Mouse (Mus musculus) liver, embryonic 14.5 days (tissue): Measurements from ENCODE around the gene Ppp2r5c.

Experiments used
- CTCF ChIP-seq: IDR thresholded peaks from 2 replicates; pipeline ENCODE4 v1.5.1; 2016; ENCODE audit warnings: antibody characterized with exemption, low read depth, control low read depth
- EP300 ChIP-seq: IDR thresholded peaks from 2 replicates; pipeline ENCODE4 v1.6.1; 2016; ENCODE audit warnings: antibody characterized with exemption, low read depth

DNA sequence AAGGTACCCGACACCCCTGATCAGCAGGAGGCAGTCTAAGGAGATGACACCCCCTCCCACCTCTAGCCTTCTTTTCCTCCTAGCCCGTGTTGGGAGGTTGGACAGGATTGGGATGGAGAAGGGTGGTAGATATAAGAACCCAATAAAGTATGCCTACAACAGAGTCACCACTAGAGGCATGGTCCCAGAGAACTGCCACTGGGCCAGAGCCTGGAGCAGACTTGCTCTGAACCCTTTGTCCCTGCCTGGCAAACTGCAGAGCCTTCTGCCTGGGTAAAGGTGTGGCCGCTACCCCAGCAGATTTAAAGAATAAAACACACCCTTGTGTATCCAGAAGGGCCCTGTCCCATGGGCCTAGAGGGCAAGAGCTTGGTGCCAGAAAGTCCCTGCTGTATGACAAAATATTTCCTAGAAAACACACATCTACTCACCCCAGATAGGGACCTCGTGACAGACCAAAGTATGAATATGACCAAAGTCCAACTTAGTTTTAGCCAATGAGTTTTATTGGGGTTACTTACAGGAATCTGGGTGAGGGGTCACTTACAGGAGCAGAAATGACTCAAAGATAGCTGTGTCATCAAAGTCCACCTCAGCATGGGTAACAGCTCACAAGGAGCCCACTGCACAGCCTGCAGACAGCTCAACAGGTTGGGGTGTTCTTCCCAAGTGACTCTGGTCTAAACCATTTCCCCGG lies 22.8 kb upstream of the Ppp2r5c start:
- no peak for TF ChIP-seq CTCF
- no peak for TF ChIP-seq EP300
